Mouse (Mus musculus) kidney, postnatal 14 days (tissue): ENCODE results near the gene Muc2.
A peak's percentile ranks its signal among the peaks of the same experiment; 100 is the strongest.
"Not testable (repeated sequence)": the region's sequence is repeated elsewhere in the genome, so short reads cannot be mapped to it uniquely, and the experiment has no call there.

Source experiments
- DNase-seq: peaks from one replicate; pipeline ENCODE4 v3.0.0; 2022; ENCODE audit warnings: mixed read lengths

Gene Muc2

GRCm38 (mm10) chr7:141690040-141690439 lies at the start of gene Muc2:
Gene Muc2, plus strand, starts transcription at chr7:141690340.
- DNase-seq, result no peak

- DNase-seq, result peak; percentile 51
These were observed 47.8 kb upstream of the Muc2 start for GRCm38 (mm10) chr7:141642375-141642774.

GRCm38 (mm10) chr7:141643160-141643559 lies 47.0 kb upstream of the Muc2 start:
- no peak for DNase-seq

- DNase-seq, result no peak
These were observed 43.1 kb upstream of the Muc2 start for GRCm38 (mm10) chr7:141647083-141647482.

DNA sequence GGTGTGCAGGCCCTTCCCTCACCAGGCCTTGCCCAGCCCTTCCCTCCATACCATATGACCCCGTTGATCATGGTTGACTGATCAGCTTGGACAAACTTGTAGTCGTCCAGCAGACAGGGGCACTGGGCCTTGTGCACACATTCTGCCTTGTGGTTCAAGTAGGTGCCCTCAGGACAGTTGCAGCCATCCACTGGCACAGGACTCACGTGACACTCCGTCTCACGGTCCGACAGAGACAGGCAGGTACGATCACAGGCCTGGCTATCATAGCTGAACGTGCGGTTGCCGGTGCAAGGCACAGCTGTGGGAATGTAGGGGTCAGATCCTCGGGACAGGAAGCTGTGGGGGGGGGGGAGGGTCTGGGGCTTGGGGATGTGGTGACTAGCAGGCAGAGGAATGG lies 42.3 kb upstream of the Muc2 start:
- DNase-seq, result peak; percentile 38

- no peak for DNase-seq
These were observed 37.9 kb upstream of the Muc2 start for GRCm38 (mm10) chr7:141652191-141652590.

GRCm38 (mm10) chr7:141660346-141660745 lies 29.8 kb upstream of the Muc2 start:
- peak; percentile 51 for DNase-seq

GRCm38 (mm10) chr7:141661481-141661880 lies 28.7 kb upstream of the Muc2 start:
- no peak for DNase-seq

GRCm38 (mm10) chr7:141662223-141662622 lies 27.9 kb upstream of the Muc2 start:
- DNase-seq, result no peak

DNA sequence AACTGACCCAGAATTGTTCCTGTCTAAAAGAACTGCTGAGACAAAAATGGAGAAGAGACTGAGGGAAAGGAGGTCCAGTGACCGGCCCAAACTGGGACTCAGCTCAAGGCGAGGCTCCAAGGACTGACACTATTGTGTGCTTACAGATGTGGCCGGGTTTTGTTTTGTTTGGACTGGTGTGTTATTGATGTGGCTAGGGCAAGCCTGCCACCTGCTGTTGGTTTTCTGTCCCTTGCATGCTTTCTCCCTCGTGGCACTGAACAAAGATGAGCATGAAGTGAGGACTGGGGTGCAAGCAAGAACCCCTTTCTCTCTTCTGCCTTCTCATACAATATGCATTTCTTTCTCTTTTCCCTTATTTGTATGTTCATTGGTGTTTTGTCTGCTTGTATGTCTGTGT lies 23.9 kb upstream of the Muc2 start:
- peak; percentile 72 for DNase-seq

DNA sequence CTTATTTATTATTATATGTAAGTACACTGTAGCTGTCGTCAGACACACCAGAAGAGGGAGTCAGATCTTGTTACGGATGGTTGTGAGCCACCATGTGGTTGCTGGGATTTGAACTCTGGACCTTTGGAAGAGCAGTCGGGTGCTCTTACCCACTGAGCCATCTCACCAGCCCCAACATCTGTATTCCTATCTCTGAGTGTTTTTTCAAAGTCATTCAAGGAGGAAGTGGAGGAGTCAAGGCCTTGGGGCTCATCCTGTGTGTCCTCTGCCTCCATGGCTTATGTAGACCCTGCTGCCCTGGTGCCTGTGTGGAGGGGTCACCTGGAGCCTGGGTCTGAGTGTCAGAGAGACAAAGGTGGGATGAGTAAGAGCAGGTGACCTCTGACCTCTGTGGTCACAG lies 21.0 kb upstream of the Muc2 start:
- DNase-seq, result not testable (repeated sequence)

DNA sequence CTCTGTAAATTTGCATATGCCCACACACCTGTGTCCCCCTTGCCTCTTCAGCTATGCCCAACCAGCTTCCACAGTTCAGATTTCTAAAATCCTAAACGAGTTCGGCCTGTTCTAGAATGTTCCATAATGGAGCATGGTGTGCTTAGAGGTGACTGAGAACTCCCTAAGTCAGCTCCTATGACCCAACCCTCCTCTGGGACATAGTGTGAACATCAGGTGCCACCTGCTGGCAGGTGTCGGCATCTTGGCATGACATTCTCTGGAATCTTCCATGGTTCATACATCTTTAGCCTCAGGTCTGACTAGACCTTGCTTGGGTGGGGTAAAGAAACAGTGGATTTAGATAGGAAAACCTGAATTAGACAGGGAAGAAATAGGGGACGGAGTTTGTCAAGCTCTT lies 19.1 kb upstream of the Muc2 start:
- DNase-seq, result peak; percentile 56

DNA sequence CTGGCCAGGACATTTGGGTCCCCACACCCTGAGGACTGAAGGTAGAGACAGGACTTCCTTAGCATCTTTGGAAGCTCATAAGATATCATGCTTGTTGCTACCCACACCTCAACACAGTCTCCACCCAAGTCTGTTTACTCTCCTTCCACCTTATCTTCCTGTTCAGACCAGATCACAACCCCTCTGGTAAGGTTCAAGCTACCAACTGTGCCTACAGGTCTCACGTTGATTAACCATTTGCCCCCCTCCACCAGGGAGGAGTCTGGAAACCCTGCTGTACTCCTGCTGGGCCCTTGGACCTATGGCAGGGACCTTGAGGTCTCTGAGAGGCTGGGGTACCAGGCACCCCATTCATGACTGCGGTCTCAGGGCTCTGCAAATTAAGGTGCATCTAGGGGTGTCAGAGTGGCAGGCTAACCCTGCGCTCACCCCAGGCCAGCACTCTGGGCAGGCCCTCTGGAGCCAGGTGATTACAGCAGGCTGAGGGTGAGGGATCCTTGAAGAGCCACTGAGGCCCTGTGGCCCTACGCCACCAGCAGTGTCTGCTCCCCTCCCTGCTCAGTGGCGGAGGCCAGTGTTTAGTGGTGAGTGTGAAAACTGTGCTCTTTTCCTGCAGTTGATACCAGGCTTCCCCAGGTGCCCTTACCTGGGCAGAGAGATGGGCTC lies 18.4 kb upstream of the Muc2 start:
- DNase-seq, result no peak

- DNase-seq, result no peak
These were observed 11.2 kb upstream of the Muc2 start for GRCm38 (mm10) chr7:141678922-141679321.

DNA sequence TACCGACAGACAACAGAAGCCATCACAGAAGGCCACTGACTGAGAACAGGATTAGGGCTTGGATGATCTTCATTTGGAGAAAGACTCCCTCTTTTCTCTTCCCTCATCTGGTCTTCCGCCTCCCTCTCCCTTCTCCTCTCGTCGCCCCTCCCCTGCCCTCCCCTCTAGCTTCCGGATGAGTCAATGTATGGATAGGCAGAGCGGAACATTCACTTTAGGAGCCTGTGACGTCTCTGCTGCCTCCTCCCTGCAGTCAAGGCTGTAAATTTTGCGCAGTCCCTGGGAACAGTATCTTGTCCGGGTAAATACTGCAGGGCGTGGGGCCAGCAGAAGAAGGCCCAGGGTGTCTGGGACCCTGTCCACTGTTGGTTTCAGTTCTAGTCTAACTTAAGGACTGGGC lies 2.8 kb upstream of the Muc2 start:
- DNase-seq, result no peak

DNA sequence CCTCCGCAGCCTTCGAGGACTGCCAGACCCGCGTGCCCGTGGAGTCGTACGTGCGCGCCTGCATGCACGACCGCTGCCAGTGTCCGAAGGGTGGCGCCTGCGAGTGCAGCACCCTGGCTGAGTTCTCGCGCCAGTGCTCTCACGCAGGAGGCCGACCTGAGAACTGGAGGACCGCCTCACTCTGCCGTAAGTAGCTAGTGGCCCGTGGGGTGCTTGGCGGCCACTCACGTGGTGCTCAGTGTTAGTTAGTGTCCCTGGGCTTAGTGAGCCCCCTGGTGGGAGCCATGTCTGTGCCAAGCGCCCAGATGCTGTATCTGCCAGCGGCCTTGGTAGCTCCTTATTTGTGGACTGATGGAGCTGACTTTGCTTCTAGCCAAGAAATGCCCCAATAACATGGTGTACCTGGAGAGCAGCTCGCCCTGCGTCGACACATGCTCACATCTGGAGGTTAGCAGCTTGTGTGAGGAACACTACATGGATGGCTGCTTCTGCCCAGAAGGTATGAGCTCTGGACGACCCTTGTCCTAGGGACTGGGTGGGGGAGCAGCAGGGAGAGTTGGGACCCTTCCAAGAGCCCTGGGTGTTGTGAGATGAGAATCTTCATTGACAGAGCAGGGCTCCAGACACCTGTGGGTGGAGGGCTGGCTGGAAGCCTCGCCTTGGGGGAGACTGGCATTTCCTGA lies 3.6 kb downstream of the Muc2 start:
- DNase-seq, result peak; percentile 52

DNA sequence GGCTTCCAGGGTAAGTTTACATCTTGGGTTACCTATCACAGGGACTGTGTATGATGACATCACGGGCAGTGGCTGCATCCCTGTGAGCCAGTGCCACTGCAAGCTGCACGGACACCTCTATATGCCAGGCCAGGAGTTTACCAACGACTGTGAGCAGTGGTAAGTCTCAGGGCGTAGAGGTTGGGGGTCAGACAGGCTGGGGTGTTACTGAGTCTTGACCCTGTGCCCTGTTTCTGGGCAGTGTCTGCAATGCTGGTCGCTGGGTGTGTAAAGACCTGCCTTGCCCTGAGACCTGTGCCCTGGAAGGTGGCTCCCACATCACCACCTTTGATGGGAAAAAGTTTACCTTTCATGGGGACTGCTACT lies 4.1 kb downstream of the Muc2 start:
- no peak for DNase-seq

- DNase-seq, result no peak
These were observed 6.4 kb downstream of the Muc2 start for GRCm38 (mm10) chr7:141696538-141696937.

DNA sequence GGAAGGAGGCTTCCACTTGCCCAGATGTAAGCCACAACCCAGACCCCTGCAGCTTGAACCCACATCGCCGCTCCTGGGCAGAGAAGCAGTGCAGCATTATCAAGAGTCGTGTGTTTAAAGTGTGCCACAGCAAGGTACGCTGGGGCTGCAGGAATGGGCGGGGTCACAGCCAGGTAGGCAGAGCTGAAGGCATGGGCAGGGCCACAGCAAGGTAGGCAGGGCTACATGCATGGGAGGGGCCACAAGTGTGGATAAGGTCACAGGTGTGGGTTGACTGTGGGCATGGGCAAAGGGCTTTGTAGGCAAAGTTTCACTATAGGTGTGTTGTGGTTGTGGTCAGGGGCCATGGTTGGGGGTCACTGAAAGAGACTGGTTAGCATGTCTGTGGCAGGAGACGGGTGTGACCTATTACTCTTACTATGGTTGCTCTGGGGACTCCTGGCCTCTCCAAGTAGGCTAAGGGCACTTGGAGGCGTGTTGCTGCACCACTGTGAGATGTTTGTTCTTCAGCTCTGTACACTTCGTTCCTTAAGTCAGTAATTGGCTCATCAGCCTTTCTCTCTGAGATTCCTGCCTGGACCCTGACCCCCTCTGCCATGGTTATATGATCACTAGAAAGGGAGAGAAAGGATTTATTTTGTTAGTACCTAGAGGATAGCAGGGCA lies 9.5 kb downstream of the Muc2 start:
- no peak for DNase-seq

- no peak for DNase-seq
These were observed 57.4 kb downstream of the Muc2 start for GRCm38 (mm10) chr7:141747451-141748100.

DNA sequence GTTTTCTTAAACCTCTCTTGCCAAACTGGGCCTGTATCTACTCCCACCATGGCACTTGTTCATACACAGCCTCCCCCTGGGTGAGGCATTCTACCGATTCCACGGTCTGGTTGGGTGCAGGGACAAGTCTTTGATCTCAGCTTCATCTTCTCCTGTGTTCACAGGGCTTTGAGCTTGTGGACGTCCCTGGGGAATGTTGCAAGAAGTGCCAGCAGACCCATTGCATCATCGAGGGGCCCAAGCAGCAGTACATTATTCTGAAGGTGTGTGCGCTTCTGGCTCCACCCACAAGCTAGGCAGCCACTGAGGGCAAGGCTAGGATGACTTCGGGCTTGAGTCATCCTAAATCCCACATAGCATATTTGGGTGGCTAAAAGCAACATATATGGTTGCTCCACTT lies 62.4 kb downstream of the Muc2 start:
- no peak for DNase-seq

- DNase-seq, result peak; percentile 73
These were observed 65.7 kb downstream of the Muc2 start for GRCm38 (mm10) chr7:141755831-141756230.

- no peak for DNase-seq
These were observed 68.2 kb downstream of the Muc2 start for GRCm38 (mm10) chr7:141758291-141758690.

DNA sequence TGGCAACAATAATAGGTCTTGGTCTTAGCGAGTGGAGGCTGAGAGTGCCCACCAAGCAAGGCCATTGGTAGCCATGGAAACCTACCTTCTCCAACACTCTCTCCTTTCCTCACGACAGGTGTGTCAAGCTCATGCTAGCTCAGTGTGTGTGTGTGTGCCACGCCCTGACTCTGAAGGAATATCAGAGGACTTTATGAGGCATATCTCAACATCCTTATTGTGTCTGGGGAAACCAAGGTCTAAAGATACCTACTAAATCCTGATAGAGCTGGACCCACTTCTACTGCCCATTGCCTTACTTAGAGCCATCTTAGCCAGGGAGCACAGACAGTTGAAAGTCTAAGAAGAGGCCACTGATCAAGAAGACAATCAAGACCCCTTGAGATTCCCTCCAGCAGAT lies 80.4 kb downstream of the Muc2 start:
- no peak for DNase-seq
